Mouse (Mus musculus): ENCODE results near the gene Olfr153. TPM values are rescaled to one million over a fixed set of nuclear protein-coding genes. Genes with fewer than 3 reads are reported as not detected.
"Not testable (repeated sequence)": the region's sequence is repeated elsewhere in the genome, so short reads cannot be mapped to it uniquely, and the experiment has no call there.

The Olfr153 gene
- not detected in 2 replicates for polyA plus RNA-seq (2015; fragmentation: Nextera tagmentation; extraction: Ambion mirVana)

DNA sequence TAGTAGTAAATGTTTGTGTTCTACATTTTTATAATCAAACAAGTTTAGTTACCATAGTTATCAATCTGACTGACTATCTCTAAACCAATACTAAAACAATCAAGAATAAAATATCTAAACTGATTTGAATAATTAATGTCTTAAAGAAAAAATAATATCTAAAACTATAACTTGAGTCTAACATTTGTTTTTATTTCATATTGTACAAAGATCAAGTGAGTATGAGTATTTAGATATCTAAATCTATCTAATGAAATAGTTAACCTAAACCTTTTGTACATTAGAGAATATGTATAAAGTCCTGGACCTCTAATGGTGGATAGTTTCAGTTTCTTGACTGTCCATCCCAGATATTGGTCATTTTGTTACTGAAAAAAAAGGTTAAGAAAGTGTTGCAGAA lies at the start of gene Olfr153:
TSS of gene Olfr153 (plus strand) at position 301 of the 400 bp plus-strand sequence.
- ATAC-seq (ENCODE audit: low FRiP score): no peak
- Histone ChIP-seq H3K4me2 (no peak within 1 kb of the TSS), H3K9me3 (replicated peaks) (no peaks in the 10 kb centered on the region), H3K27ac (replicated peaks) (no peak within 1 kb of the TSS), H3K4me1 (no peaks in the 10 kb centered on the region), H3K36me3 (no peaks in the 10 kb centered on the region), H3K9ac (replicated peaks) (no peak within 1 kb of the TSS), H3K4me3 (replicated peaks) (no peak within 1 kb of the TSS), H3K27me3 (replicated peaks) (no peaks in the 10 kb centered on the region)

DNA sequence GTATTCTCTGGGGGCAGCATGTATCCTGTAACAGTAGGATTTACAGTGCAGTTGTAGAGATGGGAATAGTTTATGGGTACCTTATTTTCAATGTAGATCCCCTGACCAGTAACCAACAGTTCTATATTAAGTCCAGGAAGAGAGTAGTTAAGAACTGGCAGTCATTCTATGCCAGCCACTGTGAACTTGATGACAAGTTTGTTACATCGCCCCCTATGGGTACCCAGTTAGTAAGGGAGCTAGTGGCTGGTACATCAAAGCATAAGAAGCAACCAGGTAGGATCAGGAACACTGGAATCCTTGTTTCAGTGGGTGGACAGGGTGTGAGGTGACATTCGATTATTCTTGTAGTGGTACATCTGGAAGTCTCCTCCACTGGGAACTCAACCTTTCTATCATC lies 49.3 kb upstream of the Olfr153 start:
- 80% methylated on average over 2 of the region's 2 CpGs for WGBS
- no peak overlapping the region for H3K4me3 ChIP-seq (replicated peaks)
- H3K9ac ChIP-seq (replicated peaks): no peak overlapping the region
- H3K27ac ChIP-seq (replicated peaks): no peak overlapping the region
- H3K27me3 ChIP-seq (replicated peaks): no peaks in the 10 kb centered on the region
- no peaks in the 10 kb centered on the region for H3K36me3 ChIP-seq
- H3K4me2 ChIP-seq: no peak overlapping the region
- H3K9me3 ChIP-seq (replicated peaks): no peaks in the 10 kb centered on the region
- H3K4me1 ChIP-seq: no peaks in the 10 kb centered on the region
- no peak for ATAC-seq (ENCODE audit: low FRiP score)

DNA sequence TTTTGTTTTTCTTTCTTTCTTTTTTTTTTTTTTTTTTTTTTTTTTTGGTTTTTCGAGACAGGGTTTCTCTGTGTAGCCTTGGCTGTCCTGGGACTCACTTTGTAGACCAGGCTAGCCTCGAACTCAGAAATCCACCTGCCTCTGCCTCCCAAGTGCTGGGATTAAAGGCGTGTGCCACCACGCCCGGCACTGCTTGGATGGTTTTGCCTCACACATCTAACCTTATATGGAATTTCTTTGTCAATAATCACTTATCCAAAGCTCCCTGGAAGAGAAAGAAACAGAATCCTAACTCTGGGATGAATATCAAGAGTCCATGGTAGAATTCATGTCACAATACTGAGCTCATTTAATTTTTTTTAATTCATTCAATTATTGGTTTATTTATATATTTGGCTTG lies 34.6 kb upstream of the Olfr153 start, which contains the start of gene Pramel7:
TSS of gene Pramel7 (minus strand) at position 101 of the 400 bp plus-strand sequence.
- not testable (repeated sequence) for H3K4me3 ChIP-seq (replicated peaks); H3K4me2 ChIP-seq; H3K4me1 ChIP-seq; H3K9me3 ChIP-seq (replicated peaks); H3K36me3 ChIP-seq; H3K27ac ChIP-seq (replicated peaks); ATAC-seq (ENCODE audit: low FRiP score); H3K9ac ChIP-seq (replicated peaks); H3K27me3 ChIP-seq (replicated peaks)
- WGBS: 94% methylated on average over 4 of the region's 5 CpGs

DNA sequence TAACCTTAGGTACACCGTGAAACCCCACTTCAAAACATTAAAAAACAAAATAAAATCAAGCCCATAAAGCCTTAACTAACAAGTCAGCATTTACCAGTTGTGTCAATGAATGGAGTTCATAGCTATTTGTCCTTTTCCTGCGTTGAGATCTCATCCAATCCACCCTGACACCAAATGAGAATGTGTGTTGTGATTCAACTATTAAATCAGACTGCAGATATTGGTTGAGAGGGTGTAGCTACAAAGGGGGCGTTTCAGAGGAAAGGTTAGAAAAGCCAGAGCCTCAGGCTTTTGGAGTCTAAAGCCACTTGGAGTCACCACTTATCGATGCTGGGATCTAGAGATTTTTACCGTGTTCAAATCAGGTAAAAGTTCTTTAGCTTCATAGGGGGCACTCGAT lies 25.3 kb upstream of the Olfr153 start, which contains the start of gene Pramel6:
TSS of gene Pramel6 (plus strand) at position 301 of the 400 bp plus-strand sequence.
- no peak for ATAC-seq (ENCODE audit: low FRiP score)
- Histone ChIP-seq H3K4me1 (no peaks in the 10 kb centered on the region), H3K27ac (replicated peaks) (no peak within 1 kb of the TSS), H3K27me3 (replicated peaks) (no peaks in the 10 kb centered on the region), H3K36me3 (no peaks in the 10 kb centered on the region), H3K4me2 (no peak within 1 kb of the TSS), H3K9me3 (replicated peaks) (no peaks in the 10 kb centered on the region), H3K4me3 (replicated peaks) (no peak within 1 kb of the TSS), H3K9ac (replicated peaks) (no peak within 1 kb of the TSS)
- 94% methylated on average over 6 of the region's 6 CpGs for WGBS

DNA sequence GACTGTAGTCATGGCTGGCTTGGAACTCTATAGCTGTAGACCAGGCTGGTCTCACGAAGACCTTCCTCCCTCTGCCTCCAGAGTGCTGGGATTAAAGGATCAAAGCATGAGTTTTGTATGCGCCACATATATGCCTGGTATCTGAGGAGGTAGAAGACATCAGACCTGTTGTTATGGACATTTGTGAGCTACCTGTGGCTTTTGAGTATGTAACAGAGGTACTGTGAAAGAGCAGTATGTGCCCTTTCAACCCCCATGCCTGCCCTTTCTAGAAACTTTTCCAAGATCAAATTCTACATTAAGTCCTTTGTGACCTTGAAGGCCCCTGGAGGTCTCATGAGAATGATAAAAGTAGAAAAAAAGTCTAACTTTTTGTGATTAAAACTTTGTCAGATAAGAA lies 16.6 kb upstream of the Olfr153 start:
- Histone ChIP-seq H3K4me2 (no peak overlapping the region), H3K4me3 (replicated peaks) (no peak overlapping the region), H3K27me3 (replicated peaks) (no peaks in the 10 kb centered on the region), H3K9ac (replicated peaks) (no peak overlapping the region), H3K36me3 (no peaks in the 10 kb centered on the region), H3K4me1 (no peaks in the 10 kb centered on the region), H3K9me3 (replicated peaks) (no peaks in the 10 kb centered on the region), H3K27ac (replicated peaks) (no peak overlapping the region)
- ATAC-seq (ENCODE audit: low FRiP score): no peak
- WGBS: 95% methylated on average over 2 of the region's 2 CpGs

DNA sequence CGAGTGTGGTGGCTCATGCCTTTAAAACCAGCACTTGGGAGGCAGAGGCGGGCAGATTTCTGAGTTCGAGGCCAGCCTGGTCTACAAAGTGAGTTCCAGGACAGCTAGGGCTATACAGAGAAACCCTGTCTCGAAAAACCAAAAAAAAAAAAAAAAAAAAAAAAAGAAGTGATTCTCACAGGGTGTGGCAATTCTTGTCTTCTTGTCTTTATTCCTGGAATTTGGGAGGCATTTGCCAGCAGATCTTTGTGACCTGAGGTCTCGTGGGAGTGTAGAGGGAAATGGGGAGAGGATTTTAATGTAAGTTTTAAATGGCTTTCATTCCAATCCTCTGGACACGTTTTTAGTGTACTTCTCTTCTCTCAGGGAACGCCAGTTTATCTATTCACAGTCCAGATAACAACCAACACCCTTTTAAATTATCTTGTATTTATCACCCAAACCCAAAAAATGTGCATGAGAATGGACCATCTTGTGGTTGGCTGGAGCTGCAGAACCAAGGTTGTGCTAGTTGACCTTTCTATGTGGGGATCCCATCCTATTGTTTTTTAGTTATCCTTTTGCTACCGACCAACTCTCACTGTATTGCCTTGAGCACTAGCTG lies 16.0 kb upstream of the Olfr153 start:
- Histone ChIP-seq H3K4me1 (no peaks in the 10 kb centered on the region), H3K27me3 (replicated peaks) (no peaks in the 10 kb centered on the region), H3K27ac (replicated peaks) (no peak overlapping the region), H3K4me2 (no peak overlapping the region), H3K9me3 (replicated peaks) (no peaks in the 10 kb centered on the region), H3K36me3 (no peaks in the 10 kb centered on the region), H3K9ac (replicated peaks) (no peak overlapping the region), H3K4me3 (replicated peaks) (no peak overlapping the region)
- WGBS: 88% methylated on average over 8 of the region's 8 CpGs
- ATAC-seq (ENCODE audit: low FRiP score): no peak

DNA sequence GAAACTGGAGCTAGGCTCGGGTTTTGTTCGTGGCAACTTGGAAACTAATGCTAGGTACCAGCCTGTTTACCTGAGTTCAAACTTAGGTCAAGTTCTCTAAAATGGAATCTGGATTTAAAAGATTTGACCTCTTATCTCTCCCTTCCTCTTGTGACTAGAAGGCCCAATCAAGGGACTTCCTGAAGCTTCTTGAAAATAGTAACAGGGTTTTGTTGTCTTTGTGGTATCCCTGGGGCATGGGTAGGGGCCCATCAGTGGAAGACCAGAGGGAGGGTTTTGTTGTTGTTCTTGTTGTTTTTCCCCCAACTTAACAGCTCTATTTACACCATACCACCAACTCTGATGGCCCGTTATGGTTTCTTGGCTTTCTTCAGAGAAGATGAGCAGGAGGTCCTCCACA lies 15.0 kb upstream of the Olfr153 start:
- H3K4me3 ChIP-seq (replicated peaks): no peak overlapping the region
- no peaks in the 10 kb centered on the region for H3K36me3 ChIP-seq
- 86% methylated on average over 3 of the region's 3 CpGs for WGBS
- H3K9ac ChIP-seq (replicated peaks): no peak overlapping the region
- H3K4me1 ChIP-seq: no peaks in the 10 kb centered on the region
- no peaks in the 10 kb centered on the region for H3K27me3 ChIP-seq (replicated peaks)
- no peak for ATAC-seq (ENCODE audit: low FRiP score)
- no peak overlapping the region for H3K27ac ChIP-seq (replicated peaks)
- H3K9me3 ChIP-seq (replicated peaks): no peaks in the 10 kb centered on the region
- no peak overlapping the region for H3K4me2 ChIP-seq

DNA sequence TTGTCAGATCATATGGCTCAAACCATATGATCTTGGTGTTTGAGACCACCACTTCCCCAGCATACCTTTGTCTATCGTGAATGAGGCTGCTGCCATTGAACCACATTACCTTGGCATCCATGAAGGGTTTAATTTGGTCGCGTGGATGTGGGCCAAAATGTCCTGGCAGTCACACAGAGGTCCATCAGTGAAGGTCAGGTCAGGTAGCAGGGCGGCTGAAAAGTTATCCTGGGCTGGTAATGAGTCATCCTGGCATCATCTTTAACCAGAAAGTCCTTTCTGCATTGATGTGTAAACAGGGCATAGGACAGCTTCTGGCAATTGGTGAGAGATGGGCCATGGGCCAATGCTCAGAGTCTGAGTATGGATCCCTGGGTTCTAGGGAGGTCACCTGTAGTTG lies 10.9 kb upstream of the Olfr153 start:
- H3K27ac ChIP-seq (replicated peaks): no peak overlapping the region
- 94% methylated on average over 4 of the region's 4 CpGs for WGBS
- H3K4me1 ChIP-seq: no peaks in the 10 kb centered on the region
- H3K27me3 ChIP-seq (replicated peaks): no peaks in the 10 kb centered on the region
- H3K9me3 ChIP-seq (replicated peaks): no peaks in the 10 kb centered on the region
- ATAC-seq (ENCODE audit: low FRiP score): no peak
- H3K4me2 ChIP-seq: no peak overlapping the region
- no peak overlapping the region for H3K4me3 ChIP-seq (replicated peaks)
- no peak overlapping the region for H3K9ac ChIP-seq (replicated peaks)
- no peaks in the 10 kb centered on the region for H3K36me3 ChIP-seq

DNA sequence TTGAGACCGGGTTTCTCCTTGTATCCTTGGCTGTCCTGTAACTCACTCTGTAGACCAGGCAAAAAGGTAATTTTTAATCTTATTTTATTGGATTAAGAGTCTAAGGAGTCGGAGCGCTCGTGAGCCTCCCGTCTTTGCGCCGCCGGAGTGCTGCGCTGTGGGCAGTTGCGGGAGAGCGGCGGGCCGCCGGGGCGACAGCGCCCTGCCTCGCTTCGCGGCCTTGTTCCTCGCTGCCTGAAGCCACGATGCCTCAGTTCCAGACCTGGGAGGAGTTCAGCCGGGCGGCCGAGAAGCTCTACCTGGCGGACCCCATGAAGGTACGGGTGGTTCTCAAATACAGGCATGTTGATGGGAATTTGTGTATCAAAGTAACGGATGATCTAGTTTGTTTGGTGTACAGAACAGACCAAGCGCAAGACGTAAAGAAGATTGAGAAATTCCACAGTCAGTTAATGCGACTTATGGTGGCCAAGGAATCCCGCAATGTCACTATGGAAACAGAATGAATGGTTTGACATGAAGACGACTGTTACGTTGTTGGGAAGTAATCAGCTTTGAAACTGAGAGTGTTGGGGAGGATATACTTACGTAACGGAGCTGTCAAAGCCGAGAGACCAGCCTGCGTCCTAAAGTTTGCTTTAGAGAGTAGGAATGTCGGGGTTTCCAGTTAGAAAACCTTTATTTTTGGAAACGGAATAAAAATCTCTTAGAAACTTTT lies 5.5 kb upstream of the Olfr153 start:
- peak; percentile 57; the same call in 1 of the 2 replicates for ATAC-seq (ENCODE audit: low FRiP score)
- WGBS: 30% methylated on average over 39 of the region's 39 CpGs

DNA sequence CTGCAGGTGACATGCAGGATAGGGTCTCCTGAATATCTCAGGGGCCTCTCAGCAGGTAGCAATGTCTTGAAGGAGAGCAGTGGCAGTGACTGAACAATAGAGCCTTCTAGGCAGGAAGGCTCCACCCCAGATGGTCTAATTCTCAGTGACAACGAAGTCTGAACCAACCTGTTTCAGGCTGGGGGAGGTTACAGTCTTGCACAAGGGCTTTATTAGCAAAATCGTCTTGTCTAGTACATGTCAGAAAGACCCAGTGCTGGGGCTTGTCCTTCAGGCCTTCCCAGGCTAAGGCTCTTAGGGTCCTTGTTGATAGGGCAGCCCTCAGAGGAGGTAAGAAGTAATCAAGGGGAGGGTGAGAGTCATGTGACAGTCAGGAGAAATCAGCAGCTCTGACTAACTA lies 3.2 kb downstream of the Olfr153 start:
- Histone ChIP-seq H3K4me2 (no peak overlapping the region), H3K9me3 (replicated peaks) (no peaks in the 10 kb centered on the region), H3K36me3 (no peaks in the 10 kb centered on the region), H3K4me3 (replicated peaks) (no peak overlapping the region), H3K27ac (replicated peaks) (no peak overlapping the region), H3K9ac (replicated peaks) (no peak overlapping the region), H3K4me1 (no peaks in the 10 kb centered on the region), H3K27me3 (replicated peaks) (no peaks in the 10 kb centered on the region)
- no peak for ATAC-seq (ENCODE audit: low FRiP score)
- 75% methylated on average over 2 of the region's 2 CpGs for WGBS

More for the DNA sequence above, 5.5 kb upstream of the Olfr153 start:
- not testable (repeated sequence) for H3K9me3 ChIP-seq (replicated peaks); H3K36me3 ChIP-seq; H3K9ac ChIP-seq (replicated peaks); H3K4me1 ChIP-seq; H3K27ac ChIP-seq (replicated peaks); H3K27me3 ChIP-seq (replicated peaks)
- peak overlapping the region; percentile 53 for H3K4me2 ChIP-seq
- H3K4me3 ChIP-seq (replicated peaks): peak overlapping the region; percentile 27

DNA sequence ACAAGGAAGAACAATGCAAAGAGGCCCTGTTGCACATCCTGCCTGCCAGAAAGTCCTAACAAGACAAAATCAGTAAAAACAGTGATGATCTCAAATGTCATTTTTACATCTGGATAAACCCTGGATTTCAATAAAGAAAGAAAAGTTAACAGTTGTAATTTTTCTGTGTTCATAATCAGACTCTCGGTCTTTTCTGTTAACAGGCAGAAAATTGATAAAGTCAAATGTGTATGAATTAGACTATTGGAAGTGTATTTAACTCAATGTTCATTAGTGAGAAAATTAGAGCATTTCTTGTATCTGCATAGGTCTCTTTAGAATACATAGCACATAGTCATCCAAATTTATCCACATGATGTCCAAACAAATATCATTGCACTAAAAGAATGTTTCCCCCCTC lies 13.8 kb downstream of the Olfr153 start, which contains the start of gene Olfr1128:
TSS of gene Olfr1128 (minus strand) at position 101 of the 400 bp plus-strand sequence.
- no peaks in the 10 kb centered on the region for H3K4me1 ChIP-seq
- no peaks in the 10 kb centered on the region for H3K27me3 ChIP-seq (replicated peaks)
- no peaks in the 10 kb centered on the region for H3K9me3 ChIP-seq (replicated peaks)
- H3K9ac ChIP-seq (replicated peaks): no peak within 1 kb of the TSS
- H3K36me3 ChIP-seq: no peaks in the 10 kb centered on the region
- no peak within 1 kb of the TSS for H3K27ac ChIP-seq (replicated peaks)
- no peak within 1 kb of the TSS for H3K4me2 ChIP-seq
- no peak within 1 kb of the TSS for H3K4me3 ChIP-seq (replicated peaks)
- ATAC-seq (ENCODE audit: low FRiP score): no peak
- WGBS: 98% methylated on average over 1 of the region's 1 CpGs

DNA sequence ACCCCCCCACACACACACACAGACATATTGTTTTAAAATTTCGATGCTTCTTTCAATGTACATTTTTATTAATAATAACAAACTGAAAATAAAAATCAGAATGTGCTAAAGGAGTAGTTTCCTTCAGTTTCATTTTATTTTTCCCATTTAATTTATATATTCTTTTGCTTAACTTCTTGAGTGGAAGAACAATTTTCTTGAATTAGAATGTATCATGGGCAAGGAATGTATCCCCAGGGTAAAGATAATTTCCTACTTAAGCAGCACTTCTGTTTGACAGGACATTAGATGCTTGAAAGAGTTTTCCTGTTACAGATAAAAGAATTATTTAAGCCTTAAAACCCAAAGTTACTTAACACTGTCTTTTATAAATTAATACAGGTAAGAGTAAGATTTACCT lies 42.0 kb downstream of the Olfr153 start, which contains the start of gene Olfr1129:
TSS of gene Olfr1129 (plus strand) at position 301 of the 400 bp plus-strand sequence.
- not testable (repeated sequence) for H3K4me1 ChIP-seq; H3K4me2 ChIP-seq; H3K36me3 ChIP-seq; H3K9ac ChIP-seq (replicated peaks); H3K27ac ChIP-seq (replicated peaks); H3K4me3 ChIP-seq (replicated peaks); H3K9me3 ChIP-seq (replicated peaks); ATAC-seq (ENCODE audit: low FRiP score); H3K27me3 ChIP-seq (replicated peaks)
- 63% methylated on average over 1 of the region's 1 CpGs for WGBS
